Mouse (Mus musculus) granulocyte monocyte progenitor cell, adult 5-6 weeks (primary cell): ENCODE results near the gene B4galnt2. TPM values are rescaled to one million over a fixed set of nuclear protein-coding genes. Genes with fewer than 3 reads are reported as not detected.

ENCODE experiments used
- ATAC-seq: replicated peaks from 2 replicates; pipeline ENCODE4 v1.8.0; 2016; ENCODE audit warnings: mild to moderate bottlenecking, moderate TSS enrichment, inconsistent platforms; ENCODE audit not compliant: poor library complexity, severe bottlenecking
- total RNA-seq, 2 experiments: library from RNA; stranded (forward) in 1 of 2; stranded (reverse) in 1 of 2; fragments of 200-712, 200-1000 nt in 1 of 2; fragments of >200 nt in 1 of 2; fragmentation: Nextera tagmentation in 1 of 2; gene quantifications; 2 replicates each; pipeline ENCODE4 v1.2.3; 2014 to 2017

The B4galnt2 gene
- total RNA-seq, 2 experiments from 2014 or later, result not detected

DNA sequence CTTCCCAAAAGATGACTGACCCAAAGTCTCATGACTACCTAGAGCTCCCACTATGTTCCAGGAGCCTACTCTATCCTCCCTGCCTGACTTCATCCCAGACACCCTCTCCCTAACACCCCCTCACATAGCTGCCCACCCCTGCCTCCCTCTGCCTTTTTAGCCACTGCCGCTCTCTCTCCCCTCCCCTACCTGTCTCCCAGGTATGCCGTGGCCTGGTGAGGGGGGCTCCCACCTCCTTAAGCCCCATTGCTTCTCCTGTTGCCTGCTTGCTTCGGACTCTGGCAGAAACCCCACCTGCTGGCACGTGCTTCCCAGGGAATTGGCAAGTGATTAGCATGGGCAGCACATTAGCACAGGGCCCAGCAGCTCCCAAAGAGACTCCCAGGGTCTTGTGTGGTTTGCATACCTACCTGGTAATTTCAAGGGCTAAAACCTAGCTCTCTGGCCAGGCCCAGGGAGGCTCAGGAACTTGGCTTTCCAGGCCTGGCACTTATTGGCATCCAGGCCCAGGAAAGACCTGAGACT, 85.1 kb downstream of the B4galnt2 start:
- no peak for ATAC-seq

DNA sequence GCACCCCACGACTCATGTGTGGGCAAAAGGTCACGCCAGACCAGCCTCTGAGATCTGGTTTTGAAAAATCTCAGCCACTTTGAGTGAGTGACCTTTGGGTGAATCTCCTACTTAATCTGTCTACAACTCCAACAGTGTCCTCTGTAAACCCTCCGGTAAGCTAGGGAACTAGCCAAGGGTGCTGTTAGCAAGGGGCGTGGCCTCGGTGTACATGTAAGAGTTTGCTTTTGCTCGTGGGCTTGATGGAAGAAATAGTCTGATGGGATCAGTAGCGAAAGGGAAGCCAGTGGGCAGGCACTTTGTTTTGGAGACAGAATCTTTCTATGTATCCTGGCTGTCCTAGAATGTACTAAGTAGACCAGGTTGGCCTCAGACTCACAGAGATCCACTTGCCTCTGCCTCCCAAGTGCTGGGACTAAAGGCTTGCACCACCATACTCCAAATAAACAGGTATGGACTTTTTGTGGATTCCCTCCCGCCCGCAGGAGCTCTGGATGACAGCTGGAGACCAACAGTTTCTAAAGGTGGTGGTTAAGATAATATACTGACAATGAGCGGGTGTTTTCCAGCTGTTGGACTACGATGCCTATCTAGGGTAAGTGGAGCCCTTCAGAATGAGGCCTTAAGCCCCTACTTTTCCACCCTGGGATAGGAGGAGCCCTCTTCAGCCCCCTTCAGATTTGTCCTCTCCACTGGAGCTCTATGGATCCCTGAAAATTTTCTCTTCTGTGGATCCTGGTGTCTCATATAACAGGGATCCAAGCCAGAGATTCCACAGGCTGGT, 86.3 kb downstream of the B4galnt2 start:
- no peak for ATAC-seq

DNA sequence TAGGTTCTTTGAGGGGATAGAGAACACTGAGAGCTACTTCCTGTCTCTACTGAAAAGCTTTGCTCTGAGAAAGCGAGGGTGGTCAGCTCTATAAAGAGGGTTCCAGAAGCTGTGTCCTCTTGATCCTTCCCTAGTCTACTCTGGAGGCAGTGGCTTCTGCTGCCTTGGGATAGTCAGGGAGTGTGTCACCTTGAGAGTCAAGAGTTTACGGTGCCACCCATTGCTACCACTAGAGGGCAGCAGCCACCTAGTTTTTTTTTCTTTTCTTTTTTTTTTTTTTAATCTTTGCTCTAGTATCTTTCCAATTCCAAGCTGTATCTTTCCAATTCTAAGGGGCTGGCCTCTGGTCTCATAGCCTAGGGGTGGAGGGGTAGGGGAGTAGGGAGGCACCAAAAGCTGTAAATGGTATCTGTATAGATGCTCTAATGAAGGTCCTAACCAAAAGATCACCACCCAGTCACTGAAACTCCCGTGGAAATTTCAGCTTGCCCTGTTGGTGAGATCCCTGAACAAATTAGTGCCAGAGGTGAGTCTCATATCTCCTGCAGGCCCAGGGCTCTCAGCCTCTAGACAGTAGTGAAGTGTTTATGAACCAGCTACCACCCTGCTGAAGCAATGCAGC, 87.1 kb downstream of the B4galnt2 start:
- ATAC-seq, result no peak

DNA sequence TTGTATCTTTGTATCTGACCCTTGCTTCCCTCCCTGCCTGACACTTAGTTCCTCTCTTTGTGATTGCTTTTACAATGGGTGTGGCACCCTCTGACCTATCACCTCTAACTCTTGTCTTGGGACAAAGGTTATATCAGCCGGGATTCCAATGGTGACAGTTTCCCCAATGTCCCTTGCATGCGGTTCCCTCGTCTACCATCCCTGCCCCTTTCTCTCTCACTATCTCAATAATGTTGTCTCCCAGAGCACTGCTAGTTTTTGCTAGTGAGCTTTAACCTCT, 87.6 kb downstream of the B4galnt2 start:
- ATAC-seq, result no peak

DNA sequence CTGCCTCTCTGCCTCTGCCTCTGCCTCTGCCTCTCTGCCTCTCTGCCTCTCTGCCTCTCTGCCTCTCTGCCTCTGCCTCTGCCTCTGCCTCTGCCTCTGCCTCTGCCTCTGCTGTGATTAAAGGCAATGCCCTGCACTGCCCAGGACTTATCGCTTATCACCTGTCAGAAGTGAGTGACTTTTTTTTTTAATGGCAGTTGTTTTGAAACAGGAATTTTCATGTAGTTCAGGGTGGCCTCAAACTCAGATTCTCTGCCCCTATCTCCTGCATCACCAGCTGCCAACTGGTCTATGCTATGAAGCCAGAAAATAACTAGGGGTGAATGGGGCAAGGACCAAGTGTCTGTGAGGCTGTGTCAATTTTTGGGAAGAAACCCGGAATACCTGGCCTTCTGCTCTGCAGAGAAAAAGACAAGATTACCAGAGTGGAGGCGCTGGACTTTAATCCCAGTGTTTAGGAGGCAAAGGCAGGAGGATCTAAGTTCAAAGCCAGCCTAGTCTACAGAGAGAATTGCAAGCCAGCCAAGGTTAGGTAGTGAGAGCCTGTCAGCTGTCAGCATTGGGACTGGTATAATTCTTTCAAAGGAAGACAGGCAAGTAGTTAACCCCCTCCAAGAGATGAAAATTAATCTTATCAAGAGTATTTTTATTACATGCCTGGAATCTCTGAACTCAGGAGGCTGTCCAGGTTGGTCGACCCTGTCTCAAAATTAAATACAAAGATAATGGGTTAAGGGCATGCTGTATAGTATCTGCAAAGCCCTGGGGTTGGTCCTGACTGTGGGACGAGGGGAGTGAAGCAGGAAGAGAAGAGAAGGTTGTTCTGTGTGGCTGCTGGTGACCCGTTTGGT, 88.1 kb downstream of the B4galnt2 start:
- no peak for ATAC-seq

DNA sequence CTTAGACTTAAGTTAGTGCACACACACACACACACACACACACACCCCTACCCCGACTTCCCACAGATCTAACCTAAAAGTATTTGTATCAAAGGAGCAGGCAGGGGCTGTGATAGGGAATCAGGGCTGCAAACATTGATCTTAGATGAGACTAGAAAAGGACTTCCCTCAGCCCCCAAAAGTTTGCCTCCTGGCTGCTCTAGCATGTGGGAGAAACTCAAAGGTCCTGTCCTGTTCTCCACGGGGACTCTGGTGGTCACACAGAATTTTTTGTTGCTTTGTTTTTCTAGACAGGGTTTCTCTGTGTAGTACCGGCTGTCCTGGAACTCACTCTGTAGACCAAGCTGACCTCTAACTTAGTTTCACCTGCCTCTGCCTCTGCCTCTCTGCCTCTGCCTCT, 89.1 kb downstream of the B4galnt2 start:
- ATAC-seq, result no peak

DNA sequence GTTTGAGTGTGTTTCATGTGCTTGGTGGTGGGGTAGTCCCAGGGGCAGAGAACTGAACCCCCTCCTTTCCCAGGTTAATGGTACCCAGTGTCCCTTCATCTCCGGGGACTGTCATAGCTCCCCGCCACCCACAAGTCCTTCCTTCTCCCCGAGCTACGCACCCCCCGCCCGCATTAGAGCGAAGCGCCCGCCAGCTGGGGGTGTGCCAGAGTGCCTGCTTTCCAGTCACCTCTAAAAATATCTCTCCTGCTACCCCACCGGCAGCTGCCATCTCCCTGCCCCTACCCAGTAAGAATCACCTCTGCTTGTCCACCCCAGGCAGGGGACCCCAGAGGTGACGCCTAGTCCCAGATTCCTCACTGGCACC, 89.8 kb downstream of the B4galnt2 start:
- ATAC-seq, result 0 out of 2 replicates have a peak, but pooled peaks have one; percentile 20

DNA sequence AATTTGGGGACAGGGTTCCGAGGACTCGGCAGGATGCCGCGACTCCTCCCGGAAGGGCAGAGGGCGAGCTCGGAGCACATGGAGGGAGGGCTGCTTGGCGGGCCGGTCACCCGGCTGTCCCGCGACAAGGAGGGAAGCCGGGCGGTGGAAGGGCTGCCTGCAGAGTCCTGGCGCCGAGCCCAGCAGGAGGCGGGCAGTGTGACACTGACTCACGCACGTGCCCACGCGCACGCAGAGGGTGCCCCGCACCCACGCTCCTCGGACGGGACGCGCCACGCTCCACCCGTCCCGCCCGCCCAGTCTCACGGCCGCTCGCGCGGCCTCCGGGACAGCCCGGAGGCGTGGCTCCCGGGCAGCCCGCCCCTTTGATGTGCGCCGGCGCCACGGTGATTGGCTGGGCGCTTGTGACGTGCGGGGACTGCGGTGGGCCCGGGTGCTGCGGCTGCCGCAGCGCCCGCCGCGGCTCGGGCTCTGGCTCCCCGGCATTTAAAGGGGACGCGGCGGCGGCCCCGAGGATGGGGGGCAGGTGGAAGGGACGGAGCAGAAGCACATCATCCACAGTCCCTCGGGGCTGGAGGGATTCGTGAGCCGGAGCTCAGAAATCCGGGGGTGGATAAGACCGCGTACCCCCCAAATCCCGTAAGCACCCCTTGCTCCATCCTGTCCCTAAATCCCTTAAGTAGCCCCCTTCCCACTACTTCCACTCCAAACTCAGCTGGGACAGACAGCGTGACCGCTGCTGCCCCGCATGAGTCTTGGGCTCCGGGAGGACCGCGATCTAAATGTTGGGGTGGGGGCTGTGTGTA, 90.4 kb downstream of the B4galnt2 start, which contains the start of gene Phospho1:
Phospho1 (plus strand) TSS at position 429 of the 806 bp plus-strand sequence.
- ATAC-seq, result peak; percentile 87

DNA sequence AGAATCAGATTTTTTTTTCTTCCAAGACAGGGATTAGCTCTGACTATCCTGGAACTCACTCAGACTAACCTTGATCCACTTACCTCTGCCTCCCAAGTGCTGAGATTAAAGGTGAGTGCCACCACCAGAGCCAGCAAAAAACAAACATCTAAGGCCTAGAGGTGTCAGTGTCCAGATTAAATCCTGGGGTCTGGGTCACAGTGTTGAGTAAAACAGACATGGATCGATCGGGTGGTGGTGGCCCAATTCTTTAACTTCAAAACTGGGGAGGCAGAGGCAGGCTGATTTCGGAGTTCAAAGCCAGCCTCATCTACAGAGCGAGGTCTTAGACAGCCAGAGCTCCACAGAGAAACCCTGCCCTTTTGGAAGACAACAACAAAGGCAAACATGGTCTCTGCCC, 92.3 kb downstream of the B4galnt2 start:
- no peak for ATAC-seq

DNA sequence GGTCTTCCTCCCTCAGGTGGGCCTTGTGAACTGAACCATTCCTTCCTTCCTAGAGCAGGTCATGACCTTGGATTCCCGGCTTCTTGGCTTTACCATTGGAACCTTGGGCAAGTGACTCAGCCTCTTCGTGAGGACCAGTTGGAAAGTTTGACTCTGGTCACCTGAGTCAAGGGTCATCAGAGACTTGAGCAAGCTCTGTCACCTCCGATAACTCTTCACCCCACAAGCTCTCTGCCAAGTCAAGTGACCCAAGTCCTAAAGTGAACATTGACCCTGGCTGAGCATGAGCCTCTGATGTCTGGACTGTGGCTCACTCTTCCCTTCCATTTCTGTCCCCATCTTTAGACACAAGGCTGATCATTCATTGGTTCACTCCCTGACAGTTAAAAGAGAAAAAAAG, 93.2 kb downstream of the B4galnt2 start:
- no peak for ATAC-seq

DNA sequence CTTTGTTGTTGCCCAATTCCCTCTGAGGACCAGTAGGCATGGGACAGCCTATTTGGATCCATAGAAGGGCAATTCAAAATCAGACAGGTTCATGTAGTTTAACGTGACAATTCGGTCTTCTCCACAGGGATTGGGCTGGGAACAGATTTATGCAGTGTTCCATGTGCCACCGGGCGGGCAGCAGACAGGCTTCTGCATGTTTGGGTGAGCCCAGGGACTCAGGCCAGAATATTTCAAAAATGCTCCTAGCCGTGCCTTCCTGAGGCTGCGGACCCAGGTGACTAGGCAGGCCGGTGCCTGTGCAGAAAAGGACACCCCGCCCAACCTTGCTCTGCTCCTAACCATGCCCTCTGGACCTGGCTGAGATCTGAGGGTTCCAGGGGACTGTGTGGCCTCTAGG, 95.6 kb downstream of the B4galnt2 start:
- no peak for ATAC-seq

Other genes starting within 250 kb of the B4galnt2 start
- gene Phb, start 247.9 kb downstream of the B4galnt2 start, total RNA-seq (2014; fragmentation: Nextera tagmentation), result 98.4 and 108 TPM in 2 replicates
- 158 and 163 TPM in 2 replicates for gene Phb, start 247.9 kb downstream of the B4galnt2 start, total RNA-seq (2017)
- gene Zfp652, start 202.2 kb downstream of the B4galnt2 start, total RNA-seq (2014; fragmentation: Nextera tagmentation), result 39.1 and 39.4 TPM in 2 replicates
- gene Zfp652, start 202.2 kb downstream of the B4galnt2 start, total RNA-seq (2017), result 17.7 and 18.5 TPM in 2 replicates
- 4.4 and 5.7 TPM in 2 replicates for gene B130006D01Rik, start 191.3 kb downstream of the B4galnt2 start, total RNA-seq (2014; fragmentation: Nextera tagmentation)
- gene B130006D01Rik, start 191.3 kb downstream of the B4galnt2 start, total RNA-seq (2017), result 1.0 and 1.2 TPM in 2 replicates
- gene Phospho1, start 90.4 kb downstream of the B4galnt2 start, total RNA-seq (2014; fragmentation: Nextera tagmentation), result 1.5 TPM in 1 of 2 replicates, not detected in the other
- 0.41 TPM in 1 of 2 replicates, not detected in the other for gene Phospho1, start 90.4 kb downstream of the B4galnt2 start, total RNA-seq (2017)
- gene Gngt2, start 77.7 kb downstream of the B4galnt2 start, total RNA-seq (2014; fragmentation: Nextera tagmentation), result 2.7 and 24.3 TPM in 2 replicates
- 7.7 and 13.4 TPM in 2 replicates for gene Gngt2, start 77.7 kb downstream of the B4galnt2 start, total RNA-seq (2017)
- 5.1 and 7.0 TPM in 2 replicates for gene Abi3, start 72.4 kb downstream of the B4galnt2 start, total RNA-seq (2014; fragmentation: Nextera tagmentation)
- 1.9 and 2.4 TPM in 2 replicates for gene Abi3, start 72.4 kb downstream of the B4galnt2 start, total RNA-seq (2017)
- not detected in 2 replicates for gene Igf2bp1, start 91.0 kb upstream of the B4galnt2 start, total RNA-seq (2014; fragmentation: Nextera tagmentation)
- gene Igf2bp1, start 91.0 kb upstream of the B4galnt2 start, total RNA-seq (2017), result under 0.01 TPM in 1 of 2 replicates, not detected in the other
- gene Gip, start 109.7 kb upstream of the B4galnt2 start, total RNA-seq (2014; fragmentation: Nextera tagmentation), result not detected in 2 replicates
- gene Gip, start 109.7 kb upstream of the B4galnt2 start, total RNA-seq (2017), result not detected in 2 replicates
- gene Snf8, start 120.0 kb upstream of the B4galnt2 start, total RNA-seq (2014; fragmentation: Nextera tagmentation), result 88.7 and 94.9 TPM in 2 replicates
- 37.0 and 44.1 TPM in 2 replicates for gene Snf8, start 120.0 kb upstream of the B4galnt2 start, total RNA-seq (2017)
- gene Ube2z, start 150.5 kb upstream of the B4galnt2 start, total RNA-seq (2014; fragmentation: Nextera tagmentation), result 29.1 and 34.1 TPM in 2 replicates
- gene Ube2z, start 150.5 kb upstream of the B4galnt2 start, total RNA-seq (2017), result 17.2 and 20.8 TPM in 2 replicates
- 618 and 720 TPM in 2 replicates for gene Atp5g1, start 160.8 kb upstream of the B4galnt2 start, total RNA-seq (2014; fragmentation: Nextera tagmentation)
- 72.3 and 102 TPM in 2 replicates for gene Atp5g1, start 160.8 kb upstream of the B4galnt2 start, total RNA-seq (2017)
- not detected in 2 replicates for gene Calcoco2, start 197.1 kb upstream of the B4galnt2 start, total RNA-seq (2014; fragmentation: Nextera tagmentation)
- not detected in 2 replicates for gene Calcoco2, start 197.1 kb upstream of the B4galnt2 start, total RNA-seq (2017)
- gene Ttll6, start 218.9 kb upstream of the B4galnt2 start, total RNA-seq (2014; fragmentation: Nextera tagmentation), result not detected in 2 replicates
- gene Ttll6, start 218.9 kb upstream of the B4galnt2 start, total RNA-seq (2017), result not detected in 2 replicates